Comparison of ENCODE assay signal across 11 mouse cellular contexts in the genomic region with DNA sequence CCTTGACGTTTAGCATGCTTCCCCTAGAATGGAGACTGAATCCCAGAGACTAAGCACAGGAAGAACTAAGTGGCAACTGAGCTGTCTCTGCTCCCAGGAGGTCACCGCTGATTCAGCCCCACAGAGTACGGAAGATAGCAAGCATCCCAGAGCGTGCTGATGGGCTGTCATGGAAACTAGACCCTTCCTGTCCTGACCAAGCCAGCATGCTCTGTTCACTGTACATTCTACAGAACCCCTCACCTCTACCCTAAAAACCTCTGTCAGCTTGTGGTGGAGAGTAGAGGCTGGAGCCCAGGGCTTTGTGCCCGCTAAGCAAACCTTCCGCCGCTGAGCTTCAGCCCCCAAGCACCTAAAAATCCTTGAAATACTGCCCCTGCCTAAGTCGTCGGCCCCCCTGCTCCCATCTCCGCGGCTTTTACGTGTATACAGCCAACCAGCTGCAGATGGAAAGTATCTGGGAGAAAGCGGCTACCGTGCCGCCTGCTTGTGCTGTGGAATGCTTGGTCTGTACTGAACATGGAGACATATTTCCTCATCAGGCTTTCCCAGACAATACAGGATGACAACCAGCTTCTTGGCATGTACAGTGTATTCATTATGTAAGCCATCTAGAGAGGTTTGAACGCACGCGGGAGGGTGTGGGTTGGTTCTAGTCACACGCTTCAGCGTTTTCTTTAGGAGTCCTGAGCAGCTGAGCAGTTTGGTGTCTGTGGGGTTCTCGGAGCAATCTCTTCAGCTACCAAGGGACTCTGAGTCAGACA.
DNase-seq lines count a peak whose midpoint lies in the region; ATAC-seq and TF ChIP-seq lines count a peak whose summit lies in the region.
"Had no signal": no experiment of that assay in that cellular context is flagged by ENCODE, and none has a peak within 500 bp of the region (broad histone marks: within the 10 kb centered on the region; RNA-seq: fewer than 3 reads in every experiment).

No protein-coding gene starts in this region.

- no peak overlapping the region for H3K9ac ChIP-seq in lung, postnatal 0 days (replicated peaks; ENCODE audit: low read depth)
- peak overlapping the region; percentile 33 for H3K9ac ChIP-seq in stomach, embryonic 16.5 days (ENCODE audit: low read length)
- no peak overlapping the region for H3K9ac ChIP-seq in kidney, embryonic 14.5 days (ENCODE audit: low read depth, low read length)
- H3K9ac ChIP-seq: embryonic facial prominence, embryonic 12.5 days; heart, embryonic 12.5 days had no signal

- WGBS in lung, postnatal 0 days: 57% methylated on average over 21 of the region's 21 CpGs
- WGBS in stomach, embryonic 16.5 days: 46% methylated on average over 21 of the region's 21 CpGs
- 79% methylated on average over 21 of the region's 21 CpGs for WGBS in kidney, embryonic 14.5 days

- H3K27ac ChIP-seq in lung, postnatal 0 days (ENCODE audit: low read length): no peak overlapping the region
- no peak overlapping the region for H3K27ac ChIP-seq in stomach, embryonic 16.5 days (ENCODE audit: low read length)
- H3K27ac ChIP-seq in kidney, embryonic 14.5 days (ENCODE audit: low read depth, low read length): no peak overlapping the region
- H3K27ac ChIP-seq: embryonic facial prominence, embryonic 12.5 days had no signal

- peak; percentile 37; the same call in 1 of the 2 replicates for ATAC-seq in lung, postnatal 0 days
- ATAC-seq in stomach, embryonic 16.5 days (ENCODE audit: insufficient read depth, low FRiP score): peak; percentile 50; the same call in 1 of the 2 replicates
- no peak for ATAC-seq in kidney, embryonic 14.5 days (ENCODE audit: low FRiP score, low TSS enrichment)

- no peaks in the 10 kb centered on the region for H3K9me3 ChIP-seq in lung, postnatal 0 days (ENCODE audit: low read length)
- H3K9me3 ChIP-seq in stomach, embryonic 16.5 days (replicated peaks; ENCODE audit: control insufficient read depth, low read length): no peaks in the 10 kb centered on the region
- H3K9me3 ChIP-seq in kidney, embryonic 14.5 days (ENCODE audit: control insufficient read depth, low read length): no peaks in the 10 kb centered on the region
- H3K9me3 ChIP-seq: embryonic facial prominence, embryonic 12.5 days; heart, embryonic 12.5 days had no signal

- H3K4me2 ChIP-seq in lung, postnatal 0 days (replicated peaks; ENCODE audit: low read depth, low read length): peak overlapping the region; percentile 20; the same call in 1 of the 2 replicates
- peak overlapping the region; percentile 35 for H3K4me2 ChIP-seq in stomach, embryonic 16.5 days (ENCODE audit: low read depth, low read length)
- H3K4me2 ChIP-seq in kidney, embryonic 14.5 days (replicated peaks; ENCODE audit: low read depth, low read length): no peak overlapping the region
- H3K4me2 ChIP-seq: embryonic facial prominence, embryonic 12.5 days; heart, embryonic 12.5 days had no signal

- peak; percentile 65 for DNase-seq in lung, postnatal 0 days (ENCODE audit: low spot score)
- no peak for DNase-seq in lung, postnatal 25 days (ENCODE audit: low spot score)
- peak; percentile 23 to 32 for DNase-seq in frontal cortex, postnatal 14 days (ENCODE audit: low spot score in 2 of 2)
- DNase-seq in left cerebral cortex, postnatal 25 days (ENCODE audit: low spot score in 2 of 2): peak; percentile 65 to 93
- no peak for DNase-seq in heart, adult 8-10 months (ENCODE audit: low spot score)
- DNase-seq in adrenal gland, postnatal 25 days: no peak
- DNase-seq: kidney, adult 2 months had no signal

- H3K36me3 ChIP-seq in lung, postnatal 0 days (ENCODE audit: insufficient read depth, low read length): no peaks in the 10 kb centered on the region
- no peaks in the 10 kb centered on the region for H3K36me3 ChIP-seq in stomach, embryonic 16.5 days (ENCODE audit: control insufficient read depth, insufficient read depth, low read length)
- H3K36me3 ChIP-seq in kidney, embryonic 14.5 days (ENCODE audit: control insufficient read depth, insufficient read depth, low read length): no peaks in the 10 kb centered on the region
- H3K36me3 ChIP-seq: embryonic facial prominence, embryonic 12.5 days; heart, embryonic 12.5 days had no signal

- no peaks in the 10 kb centered on the region for H3K4me1 ChIP-seq in lung, postnatal 0 days (ENCODE audit: insufficient read depth, low read depth, low read length)
- H3K4me1 ChIP-seq in stomach, embryonic 16.5 days (ENCODE audit: control insufficient read depth, insufficient read depth, low read length): peaks cover 3% of the 10 kb centered on the region; the same call in 1 of the 2 replicates
- no peaks in the 10 kb centered on the region for H3K4me1 ChIP-seq in kidney, embryonic 14.5 days (ENCODE audit: control insufficient read depth, insufficient read depth, low read length)
- H3K4me1 ChIP-seq: heart, embryonic 12.5 days had no signal

- no peaks in the 10 kb centered on the region for H3K27me3 ChIP-seq in lung, postnatal 0 days (replicated peaks; ENCODE audit: insufficient read depth, low read length)
- no peaks in the 10 kb centered on the region for H3K27me3 ChIP-seq in stomach, embryonic 16.5 days (ENCODE audit: control insufficient read depth, insufficient read depth, low read length)
- H3K27me3 ChIP-seq in kidney, embryonic 14.5 days (ENCODE audit: control insufficient read depth, insufficient read depth, low read length): no peaks in the 10 kb centered on the region
- H3K27me3 ChIP-seq: embryonic facial prominence, embryonic 12.5 days; heart, embryonic 12.5 days had no signal

- TF ChIP-seq CTCF in lung, postnatal 0 days (IDR thresholded peaks at IDR 0.05): no peak

- H3K4me3 ChIP-seq in lung, postnatal 0 days (ENCODE audit: low read depth, low read length): no peak overlapping the region
- no peak overlapping the region for H3K4me3 ChIP-seq in stomach, embryonic 16.5 days (replicated peaks; ENCODE audit: low read length)
- no peak overlapping the region for H3K4me3 ChIP-seq in kidney, embryonic 14.5 days (ENCODE audit: low read length)
- H3K4me3 ChIP-seq: embryonic facial prominence, embryonic 12.5 days; heart, embryonic 12.5 days had no signal

- intact Hi-C loops in left cerebral cortex, postnatal 25 days (cut with DNase I): no loop called here

- no peak for TF ChIP-seq EP300 in lung, postnatal 0 days (IDR thresholded peaks at IDR 0.05)

Comparison
In these comparisons a context has a peak if more than half of its experiments do, and no peak if none do; other contexts are left out.
1. DNase-seq: peak in lung, postnatal 0 days (single experiment), frontal cortex, postnatal 14 days (2 of 2) and left cerebral cortex, postnatal 25 days (2 of 2); none in lung, postnatal 25 days (single experiment), heart, adult 8-10 months (single experiment) and adrenal gland, postnatal 25 days (single experiment).